ENCODE assay signal across 7 mouse cellular contexts in the genomic region with DNA sequence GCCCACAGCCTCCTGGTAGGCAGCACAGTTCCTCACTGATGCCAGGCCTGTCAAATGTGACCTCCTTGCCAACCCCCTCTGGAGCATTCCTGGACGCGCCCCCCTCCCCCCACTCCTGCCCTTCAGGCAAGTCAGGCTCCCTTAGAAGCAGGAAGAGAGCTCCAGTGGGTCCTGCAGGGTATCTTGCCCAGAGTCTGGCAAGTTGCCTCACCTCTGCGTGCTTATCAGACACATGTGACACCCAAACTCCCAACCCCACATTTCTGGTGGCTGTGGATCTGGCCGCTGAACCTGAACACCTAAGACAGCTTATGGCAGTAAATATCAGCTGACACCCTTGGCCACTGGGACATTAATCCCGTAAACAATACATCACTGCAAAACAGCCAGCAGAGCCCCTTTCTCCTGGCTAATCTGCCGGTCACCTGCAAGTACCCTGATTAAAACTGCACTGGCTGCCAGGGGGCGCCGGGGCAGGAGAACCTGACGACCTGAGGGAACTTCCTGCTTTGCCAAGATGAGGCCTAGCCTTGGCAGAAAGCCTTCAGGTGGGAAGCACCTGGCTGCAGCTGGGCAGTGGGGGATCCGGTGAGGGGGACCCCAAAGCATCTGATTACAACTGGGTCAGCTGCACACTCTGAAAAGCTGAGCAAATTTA. TPM values are rescaled to one million over a fixed set of nuclear protein-coding genes. Genes with fewer than 3 reads are reported as not detected.
A peak's percentile ranks its signal among the peaks of the same experiment; 100 is the strongest.
DNase-seq lines count a peak whose midpoint lies in the region; ATAC-seq and TF ChIP-seq lines count a peak whose summit lies in the region.

No protein-coding gene starts in this region.

- peak; percentile 22; the same call in 1 of the 2 replicates for TF ChIP-seq CTCF in liver, postnatal 0 days (IDR thresholded peaks at IDR 0.05; ENCODE audit: low read depth)

- peak; percentile 74 for DNase-seq in testis, postnatal 10 days (ENCODE audit: low spot score)
- DNase-seq in testis, postnatal 14 days (ENCODE audit: low spot score) = no peak
- DNase-seq in liver, postnatal 0 days = peak; percentile 61
- DNase-seq in thymus, postnatal 25 days = peak; percentile 43
- no peak for DNase-seq in T-cell, adult 2 months (ENCODE audit: low spot score)

- 8% methylated on average over 10 of the region's 10 CpGs for WGBS in forebrain, embryonic 12.5 days
- 20% methylated on average over 10 of the region's 10 CpGs for WGBS in intestine, embryonic 15.5 days
- WGBS in liver, postnatal 0 days (ENCODE audit: insufficient replicate concordance) = 25% methylated on average over 10 of the region's 10 CpGs

- H3K4me1 ChIP-seq in forebrain, embryonic 12.5 days = peaks cover 76% of the 10 kb centered on the region
- H3K4me1 ChIP-seq in intestine, embryonic 15.5 days (replicated peaks) = peaks cover 61% of the 10 kb centered on the region
- peaks cover 46% of the 10 kb centered on the region for H3K4me1 ChIP-seq in liver, postnatal 0 days (ENCODE audit: insufficient read depth)

- no peak for ATAC-seq in forebrain, embryonic 12.5 days (ENCODE audit: low FRiP score)
- ATAC-seq in intestine, embryonic 15.5 days = peak; percentile 32
- peak; percentile 58 for ATAC-seq in liver, postnatal 0 days

- no peaks in the 10 kb centered on the region for H3K9me3 ChIP-seq in forebrain, embryonic 12.5 days
- no peaks in the 10 kb centered on the region for H3K9me3 ChIP-seq in intestine, embryonic 15.5 days
- H3K9me3 ChIP-seq in liver, postnatal 0 days (ENCODE audit: low read length) = no peaks in the 10 kb centered on the region

- H3K9ac ChIP-seq in forebrain, embryonic 12.5 days = no peak overlapping the region
- no peak overlapping the region for H3K9ac ChIP-seq in intestine, embryonic 15.5 days
- H3K9ac ChIP-seq in liver, postnatal 0 days (replicated peaks) = no peak overlapping the region

- H3K27me3 ChIP-seq in forebrain, embryonic 12.5 days = no peaks in the 10 kb centered on the region
- H3K27me3 ChIP-seq in intestine, embryonic 15.5 days (replicated peaks) = no peaks in the 10 kb centered on the region
- no peaks in the 10 kb centered on the region for H3K27me3 ChIP-seq in liver, postnatal 0 days (ENCODE audit: insufficient read depth, low read length)

- H3K4me2 ChIP-seq in forebrain, embryonic 12.5 days = no peak overlapping the region
- H3K4me2 ChIP-seq in intestine, embryonic 15.5 days (replicated peaks) = 0 out of 2 replicates have a peak overlapping the region, but pooled peaks have one; percentile 14
- peak overlapping the region; percentile 38; the same call in 1 of the 2 replicates for H3K4me2 ChIP-seq in liver, postnatal 0 days (ENCODE audit: low read depth, low read length)

- peaks cover 9% of the 10 kb centered on the region; the same call in 1 of the 2 replicates for H3K36me3 ChIP-seq in forebrain, embryonic 12.5 days (replicated peaks)
- no peaks in the 10 kb centered on the region for H3K36me3 ChIP-seq in intestine, embryonic 15.5 days
- H3K36me3 ChIP-seq in liver, postnatal 0 days (replicated peaks; ENCODE audit: insufficient read depth, low read length) = no peaks in the 10 kb centered on the region

- no peak overlapping the region for H3K4me3 ChIP-seq in forebrain, embryonic 12.5 days (replicated peaks)
- H3K4me3 ChIP-seq in intestine, embryonic 15.5 days (replicated peaks) = no peak overlapping the region
- H3K4me3 ChIP-seq in liver, postnatal 0 days (ENCODE audit: low read depth, low read length) = no peak overlapping the region

- TF ChIP-seq EP300 in liver, postnatal 0 days (IDR thresholded peaks at IDR 0.05; ENCODE audit: low read depth) = no peak

- H3K27ac ChIP-seq in forebrain, embryonic 12.5 days = peak overlapping the region; percentile 65; the same call in 1 of the 2 replicates
- H3K27ac ChIP-seq in intestine, embryonic 15.5 days = peak overlapping the region; percentile 72
- 0 out of 2 replicates have a peak overlapping the region, but pooled peaks have one; percentile 12 for H3K27ac ChIP-seq in liver, postnatal 0 days (ENCODE audit: low read depth)

RNA-seq across cellular contexts. Expression of a gene that starts 30.7 kb away (rescaled TPM):
- 33.9 and 35.1 TPM in 2 replicates for polyA plus RNA-seq in forebrain, embryonic 12.5 days (2016; fragmentation: Nextera tagmentation; extraction: Ambion mirVana)
- 16.4 and 17.3 TPM in 2 replicates for polyA plus RNA-seq in intestine, embryonic 15.5 days (2015; fragmentation: Nextera tagmentation; extraction: Ambion mirVana)
- polyA plus RNA-seq in liver, postnatal 0 days (2015; fragmentation: Nextera tagmentation; extraction: Ambion mirVana) = 7.9 and 9.8 TPM in 2 replicates

RNA-seq across cellular contexts. Expression of a gene that starts 40.8 kb away (rescaled TPM):
- 216 and 224 TPM in 2 replicates for polyA plus RNA-seq in forebrain, embryonic 12.5 days (2016; fragmentation: Nextera tagmentation; extraction: Ambion mirVana)
- 69.9 and 72.4 TPM in 2 replicates for polyA plus RNA-seq in intestine, embryonic 15.5 days (2015; fragmentation: Nextera tagmentation; extraction: Ambion mirVana)
- polyA plus RNA-seq in liver, postnatal 0 days (2015; fragmentation: Nextera tagmentation; extraction: Ambion mirVana) = 17.0 and 17.1 TPM in 2 replicates

RNA-seq across cellular contexts. Expression of a gene that starts 41.0 kb away (rescaled TPM):
- 12.2 and 14.6 TPM in 2 replicates for polyA plus RNA-seq in forebrain, embryonic 12.5 days (2016; fragmentation: Nextera tagmentation; extraction: Ambion mirVana)
- polyA plus RNA-seq in intestine, embryonic 15.5 days (2015; fragmentation: Nextera tagmentation; extraction: Ambion mirVana) = 18.2 and 20.5 TPM in 2 replicates
- 63.0 and 63.4 TPM in 2 replicates for polyA plus RNA-seq in liver, postnatal 0 days (2015; fragmentation: Nextera tagmentation; extraction: Ambion mirVana)

Comparison
In these comparisons a context has a peak if more than half of its experiments do, and no peak if none do; other contexts are left out.
1. DNase-seq: peak in testis, postnatal 10 days (single experiment), liver, postnatal 0 days (single experiment) and thymus, postnatal 25 days (single experiment); none in testis, postnatal 14 days (single experiment) and T-cell, adult 2 months (single experiment).
2. H3K27ac ChIP-seq: peak in every context shown above with its lines; median percentile 72 in intestine, embryonic 15.5 days; 65 in forebrain, embryonic 12.5 days; 12 in liver, postnatal 0 days.